Mouse (Mus musculus): ENCODE data around the gene Sh3glb1.

DNA sequence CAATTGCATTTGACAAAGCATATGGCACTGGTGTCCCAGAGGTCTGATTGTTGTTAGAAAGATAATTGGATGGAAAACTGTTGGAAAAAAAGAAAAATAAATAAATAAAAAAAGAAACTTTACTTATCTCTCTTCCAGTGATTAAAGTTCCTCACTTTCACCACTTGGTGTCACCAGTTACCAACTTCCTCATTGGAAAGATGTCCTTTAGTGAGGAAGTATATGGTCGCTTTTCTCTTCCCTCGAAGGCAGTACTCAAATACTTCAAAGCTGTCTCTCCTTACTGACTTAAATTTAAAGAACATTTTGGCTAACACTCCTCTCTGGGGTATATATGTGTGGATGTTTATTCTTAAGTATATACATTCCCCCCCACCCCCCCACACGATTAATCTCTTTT is 28.1 kb downstream of the Sh3glb1 start:
- TF ChIP-seq CTCF (IDR thresholded peaks at IDR 0.05; ENCODE audit: borderline replicate concordance, control insufficient read depth, extremely low read depth, insufficient read depth, low read length, poor library complexity): no peak
- TF ChIP-seq POLR2A (IDR thresholded peaks at IDR 0.05; ENCODE audit: control insufficient read depth, extremely low read depth, insufficient read depth, low read length, poor library complexity): no peak
